Mouse (Mus musculus): Measurements from ENCODE around the gene Scamp3. TPM values are rescaled to one million over a fixed set of nuclear protein-coding genes. Genes with fewer than 3 reads are reported as not detected.

Gene Scamp3
- polyA plus RNA-seq, 1 experiment = 54.2 TPM

DNA sequence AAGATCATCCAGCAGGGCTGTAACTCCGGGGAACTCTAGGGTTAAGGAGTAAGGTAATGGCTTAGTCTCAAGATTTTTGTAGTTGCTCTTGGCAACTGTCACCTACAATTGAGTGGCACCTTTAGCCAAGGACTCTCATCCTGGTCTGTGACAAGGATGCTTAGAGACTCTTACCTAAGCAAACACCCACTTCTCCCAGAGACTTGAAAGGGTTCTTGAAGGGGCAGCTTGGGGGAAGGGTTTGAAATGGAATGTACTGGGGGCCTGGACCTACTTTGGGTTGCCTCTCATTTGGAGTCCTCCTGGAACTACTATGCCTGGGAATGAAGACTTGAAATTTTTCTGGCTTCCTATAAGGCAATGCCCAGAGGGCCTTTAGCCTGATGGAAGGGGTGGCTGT, 41.0 kb downstream of the Scamp3 start:
- Histone ChIP-seq H3K4me3 (replicated peaks; ENCODE audit: control insufficient read depth, low read depth, low read length) (no peak overlapping the region), H3K27ac (ENCODE audit: control insufficient read depth, insufficient read depth, low read depth, low read length, poor library complexity) (no peak overlapping the region), H3K4me1 (ENCODE audit: control insufficient read depth, insufficient read depth, low read length) (peaks cover 2% of the 10 kb centered on the region; the same call in 1 of the 2 replicates)
- 90% methylated on average over 1 of the region's 1 CpGs for WGBS
- TF ChIP-seq POLR2A (IDR thresholded peaks at IDR 0.05; ENCODE audit: borderline replicate concordance, control insufficient read depth, low read depth, low read length) (no peak), CTCF (IDR thresholded peaks at IDR 0.05; ENCODE audit: control insufficient read depth, insufficient read depth, low read length) (no peak)

DNA sequence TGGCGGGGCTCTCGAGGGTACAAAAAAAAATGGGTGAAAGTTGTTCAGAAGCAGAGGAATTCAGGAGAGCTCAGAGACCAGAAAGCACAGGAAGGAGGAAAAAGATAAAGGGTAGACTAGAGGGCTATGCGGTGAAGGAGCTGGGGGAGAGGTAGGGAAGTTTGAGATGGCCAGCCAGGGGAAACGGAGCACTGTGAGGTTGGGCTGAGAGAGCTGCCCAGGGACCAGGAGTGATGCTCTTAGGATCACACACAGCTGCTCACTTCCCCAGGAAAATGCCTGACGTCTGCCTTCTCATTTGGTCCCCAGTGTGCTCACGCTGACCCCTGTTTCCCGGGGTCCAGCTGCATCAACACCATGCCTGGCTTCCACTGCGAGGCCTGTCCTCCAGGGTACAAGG, 42.3 kb downstream of the Scamp3 start:
- WGBS = 50% methylated on average over 8 of the region's 8 CpGs
- Histone ChIP-seq H3K4me1 (ENCODE audit: control insufficient read depth, insufficient read depth, low read length) (peaks cover 2% of the 10 kb centered on the region; the same call in 1 of the 2 replicates), H3K27ac (ENCODE audit: control insufficient read depth, insufficient read depth, low read depth, low read length, poor library complexity) (no peak overlapping the region), H3K4me3 (replicated peaks; ENCODE audit: control insufficient read depth, low read depth, low read length) (no peak overlapping the region)
- TF ChIP-seq CTCF (IDR thresholded peaks at IDR 0.05; ENCODE audit: control insufficient read depth, insufficient read depth, low read length) (no peak), POLR2A (IDR thresholded peaks at IDR 0.05; ENCODE audit: borderline replicate concordance, control insufficient read depth, low read depth, low read length) (no peak)

DNA sequence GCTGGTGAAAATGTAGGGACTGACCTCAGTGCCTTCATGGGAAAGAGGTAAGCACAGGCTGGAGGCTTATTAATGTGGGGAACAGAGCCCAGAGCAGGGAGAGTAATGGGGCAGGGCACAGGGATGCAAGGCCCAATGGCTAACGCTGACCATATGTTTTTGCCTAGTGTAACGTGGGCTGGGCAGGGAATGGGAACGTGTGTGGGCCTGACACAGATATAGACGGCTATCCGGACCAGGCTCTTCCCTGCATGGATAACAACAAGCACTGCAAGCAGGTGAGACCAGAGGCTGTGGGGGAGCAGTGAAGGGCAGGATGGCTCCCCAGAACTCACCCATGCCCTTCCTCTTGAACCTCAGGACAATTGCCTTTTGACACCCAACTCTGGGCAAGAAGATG, 43.9 kb downstream of the Scamp3 start:
- 86% methylated on average over 5 of the region's 5 CpGs for WGBS
- TF ChIP-seq POLR2A (IDR thresholded peaks at IDR 0.05; ENCODE audit: borderline replicate concordance, control insufficient read depth, low read depth, low read length) = no peak
- no peak for TF ChIP-seq CTCF (IDR thresholded peaks at IDR 0.05; ENCODE audit: control insufficient read depth, insufficient read depth, low read length)
- Histone ChIP-seq H3K4me3 (replicated peaks; ENCODE audit: control insufficient read depth, low read depth, low read length) (no peak overlapping the region), H3K27ac (ENCODE audit: control insufficient read depth, insufficient read depth, low read depth, low read length, poor library complexity) (no peak overlapping the region), H3K4me1 (ENCODE audit: control insufficient read depth, insufficient read depth, low read length) (no peaks in the 10 kb centered on the region)

DNA sequence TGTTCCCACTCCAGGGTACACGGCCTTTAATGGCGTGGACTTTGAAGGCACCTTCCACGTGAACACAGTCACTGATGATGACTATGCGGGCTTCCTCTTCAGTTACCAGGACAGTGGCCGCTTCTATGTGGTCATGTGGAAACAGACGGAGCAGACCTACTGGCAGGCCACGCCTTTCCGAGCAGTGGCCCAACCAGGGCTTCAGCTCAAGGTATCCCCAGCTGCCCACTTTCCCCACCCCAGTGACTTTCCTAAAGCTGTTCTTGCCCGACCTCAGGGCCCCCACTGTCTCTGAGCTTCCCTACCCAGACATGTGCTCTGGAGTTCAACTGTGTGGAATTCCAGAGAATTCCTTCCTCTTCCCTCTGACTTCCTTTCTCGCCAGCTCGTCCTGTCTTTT, 47.5 kb downstream of the Scamp3 start:
- Histone ChIP-seq H3K4me1 (ENCODE audit: control insufficient read depth, insufficient read depth, low read length) (no peaks in the 10 kb centered on the region), H3K27ac (ENCODE audit: control insufficient read depth, insufficient read depth, low read depth, low read length, poor library complexity) (no peak overlapping the region)
- 75% methylated on average over 11 of the region's 11 CpGs for WGBS

DNA sequence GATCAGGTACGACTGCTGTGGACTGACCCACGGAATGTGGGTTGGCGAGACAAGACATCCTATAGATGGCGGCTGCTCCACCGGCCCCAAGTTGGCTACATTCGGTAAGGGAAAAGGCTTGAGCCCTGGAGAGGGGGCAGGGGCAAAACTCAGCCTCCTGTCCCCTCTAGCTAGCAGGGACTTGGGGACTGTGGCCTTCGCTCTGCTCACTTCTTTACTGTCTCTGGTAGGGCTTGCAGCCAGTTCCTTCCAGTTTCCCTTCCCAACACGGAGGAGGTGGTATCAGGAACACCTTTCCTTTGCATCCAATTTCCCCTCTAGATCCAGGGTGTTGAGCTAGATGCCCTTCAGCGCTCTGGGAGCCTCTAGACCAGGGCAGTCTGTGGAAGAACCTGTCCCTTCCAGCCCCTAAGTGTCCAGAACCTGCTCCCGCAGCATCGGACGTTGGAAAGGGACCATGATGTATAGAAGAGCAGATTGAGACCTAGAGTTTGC, 48.1 kb downstream of the Scamp3 start:
- WGBS = 82% methylated on average over 12 of the region's 12 CpGs
- TF ChIP-seq CTCF (IDR thresholded peaks at IDR 0.05; ENCODE audit: control insufficient read depth, insufficient read depth, low read length) (no peak), POLR2A (IDR thresholded peaks at IDR 0.05; ENCODE audit: borderline replicate concordance, control insufficient read depth, low read depth, low read length) (no peak)
- no peaks in the 10 kb centered on the region for H3K4me1 ChIP-seq (ENCODE audit: control insufficient read depth, insufficient read depth, low read length)

More for the DNA sequence above, 47.5 kb downstream of the Scamp3 start:
- no peak overlapping the region for H3K4me3 ChIP-seq (replicated peaks; ENCODE audit: control insufficient read depth, low read depth, low read length)
- TF ChIP-seq POLR2A (IDR thresholded peaks at IDR 0.05; ENCODE audit: borderline replicate concordance, control insufficient read depth, low read depth, low read length) (no peak), CTCF (IDR thresholded peaks at IDR 0.05; ENCODE audit: control insufficient read depth, insufficient read depth, low read length) (no peak)

DNA sequence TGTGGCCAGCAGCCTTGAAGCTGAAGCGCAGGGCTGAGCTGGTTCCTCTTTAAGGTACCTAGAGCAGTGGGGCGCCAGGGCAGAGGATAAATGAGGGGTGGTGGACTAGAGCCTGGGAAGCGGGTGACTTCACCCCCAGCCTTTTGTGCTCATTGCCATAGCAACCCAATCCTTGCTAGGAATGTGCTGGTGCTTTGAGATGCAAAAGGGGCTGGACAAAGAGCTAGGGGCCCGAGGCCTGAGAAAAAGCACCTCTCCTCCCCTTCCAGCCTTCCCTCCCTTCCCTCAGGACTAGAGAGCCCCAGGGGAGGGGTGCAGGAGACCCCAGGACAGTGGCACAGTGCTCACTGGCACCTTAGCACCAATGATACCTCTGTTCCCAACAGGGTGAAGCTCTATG, 48.6 kb downstream of the Scamp3 start:
- Histone ChIP-seq H3K27ac (ENCODE audit: control insufficient read depth, insufficient read depth, low read depth, low read length, poor library complexity) (no peak overlapping the region), H3K4me3 (replicated peaks; ENCODE audit: control insufficient read depth, low read depth, low read length) (no peak overlapping the region), H3K4me1 (ENCODE audit: control insufficient read depth, insufficient read depth, low read length) (no peaks in the 10 kb centered on the region)
- TF ChIP-seq POLR2A (IDR thresholded peaks at IDR 0.05; ENCODE audit: borderline replicate concordance, control insufficient read depth, low read depth, low read length) = no peak
- TF ChIP-seq CTCF (IDR thresholded peaks at IDR 0.05; ENCODE audit: control insufficient read depth, insufficient read depth, low read length) = no peak
- 52% methylated on average over 4 of the region's 4 CpGs for WGBS

More for the DNA sequence above, 48.1 kb downstream of the Scamp3 start:
- Histone ChIP-seq H3K27ac (ENCODE audit: control insufficient read depth, insufficient read depth, low read depth, low read length, poor library complexity) (no peak overlapping the region), H3K4me3 (replicated peaks; ENCODE audit: control insufficient read depth, low read depth, low read length) (no peak overlapping the region)

DNA sequence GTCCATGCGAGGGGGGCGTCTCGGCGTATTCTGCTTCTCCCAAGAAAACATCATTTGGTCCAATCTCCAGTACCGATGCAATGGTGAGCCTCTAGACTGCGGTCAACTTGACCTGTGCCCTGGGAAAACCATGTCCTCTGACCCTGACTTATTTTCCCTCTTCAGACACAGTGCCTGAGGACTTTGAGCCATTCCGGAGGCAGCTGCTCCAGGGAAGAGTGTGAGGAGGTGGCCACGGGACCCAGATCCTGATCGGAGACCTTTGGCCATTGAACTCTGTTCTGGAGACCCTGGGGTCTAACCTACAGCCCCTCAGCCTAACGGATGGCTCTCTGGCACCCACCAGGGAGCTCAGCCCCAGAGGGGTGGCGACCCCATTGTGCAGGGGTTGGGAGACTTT, 49.1 kb downstream of the Scamp3 start:
- WGBS = 86% methylated on average over 11 of the region's 11 CpGs
- Histone ChIP-seq H3K4me3 (replicated peaks; ENCODE audit: control insufficient read depth, low read depth, low read length) (no peak overlapping the region), H3K4me1 (ENCODE audit: control insufficient read depth, insufficient read depth, low read length) (no peaks in the 10 kb centered on the region), H3K27ac (ENCODE audit: control insufficient read depth, insufficient read depth, low read depth, low read length, poor library complexity) (no peak overlapping the region)
- TF ChIP-seq CTCF (IDR thresholded peaks at IDR 0.05; ENCODE audit: control insufficient read depth, insufficient read depth, low read length) (no peak), POLR2A (IDR thresholded peaks at IDR 0.05; ENCODE audit: borderline replicate concordance, control insufficient read depth, low read depth, low read length) (no peak)

DNA sequence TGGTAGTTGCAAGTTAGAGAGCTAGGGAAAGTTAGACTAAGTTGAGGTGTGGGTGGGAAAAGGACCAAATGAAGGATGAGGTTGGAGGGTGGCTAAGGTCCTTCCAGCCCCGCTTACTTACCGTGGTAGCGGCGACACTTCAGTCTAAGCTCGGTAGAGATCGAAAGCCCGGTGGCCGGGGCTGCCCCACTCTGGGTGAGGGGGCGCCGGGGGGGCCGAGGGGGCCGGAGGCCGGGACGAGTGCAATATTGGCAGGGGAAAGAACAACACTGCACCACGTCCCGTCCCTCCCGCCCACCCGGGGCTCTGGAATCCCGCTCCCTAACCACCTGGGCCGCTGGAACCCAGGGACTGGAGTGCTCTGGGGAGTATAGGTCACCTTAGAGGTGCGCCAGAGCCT, 49.6 kb downstream of the Scamp3 start, which contains the start of gene Mtx1:
Mtx1 (minus strand) TSS at position 189 of the 400 bp plus-strand sequence.
- H3K27ac ChIP-seq (ENCODE audit: control insufficient read depth, insufficient read depth, low read depth, low read length, poor library complexity) = no peak within 1 kb of the TSS
- no peak within 1 kb of the TSS for H3K4me3 ChIP-seq (replicated peaks; ENCODE audit: control insufficient read depth, low read depth, low read length)
- TF ChIP-seq POLR2A (IDR thresholded peaks at IDR 0.05; ENCODE audit: borderline replicate concordance, control insufficient read depth, low read depth, low read length) (no peak), CTCF (IDR thresholded peaks at IDR 0.05; ENCODE audit: control insufficient read depth, insufficient read depth, low read length) (no peak)
- 13% methylated on average over 20 of the region's 21 CpGs for WGBS
- no peaks in the 10 kb centered on the region for H3K4me1 ChIP-seq (ENCODE audit: control insufficient read depth, insufficient read depth, low read length)
